Mouse (Mus musculus): Measurements from ENCODE around the gene Pde8b. TPM values are rescaled to one million over a fixed set of nuclear protein-coding genes. Genes with fewer than 3 reads are reported as not detected.

Pde8b gene
- total RNA-seq, 1 experiment, result 0.40 TPM

- H3K27ac ChIP-seq (ENCODE audit: insufficient read depth, low read depth, low read length, poor library complexity, severe bottlenecking), result no peak overlapping the region
- no peak for TF ChIP-seq ZNF384 (IDR thresholded peaks at IDR 0.05; ENCODE audit: low read depth, low read length)
- no peak for TF ChIP-seq HCFC1 (IDR thresholded peaks at IDR 0.05; ENCODE audit: borderline replicate concordance, insufficient read depth, low read length)
- no peak for TF ChIP-seq ZC3H11A (IDR thresholded peaks at IDR 0.05; ENCODE audit: borderline replicate concordance, low read depth, low read length)
- TF ChIP-seq CHD2 (IDR thresholded peaks at IDR 0.05; ENCODE audit: low read depth, low read length), result no peak
- TF ChIP-seq MAFK (IDR thresholded peaks at IDR 0.05; ENCODE audit: insufficient read depth, low read depth, low read length), result no peak
- H3K4me3 ChIP-seq (ENCODE audit: insufficient read depth in 1 of 2, low read depth in 1 of 2, low read length in 2 of 2, poor library complexity in 1 of 2, severe bottlenecking in 1 of 2), result no peak overlapping the region
- no peak overlapping the region for H3K9ac ChIP-seq (ENCODE audit: insufficient read depth, low read depth, low read length, poor library complexity, severe bottlenecking)
- no peaks in the 10 kb centered on the region for H3K4me1 ChIP-seq (ENCODE audit: control insufficient read depth in 2 of 2, insufficient read depth in 2 of 2, low read length in 2 of 2, poor library complexity in 1 of 2)
- no peaks in the 10 kb centered on the region for H3K9me3 ChIP-seq (ENCODE audit: control insufficient read depth, insufficient read depth, low read depth, low read length)
- H3K36me3 ChIP-seq (ENCODE audit: control insufficient read depth, insufficient read depth, low read length, poor library complexity, severe bottlenecking), result no peaks in the 10 kb centered on the region
- DNase-seq (ENCODE audit: low read depth, low spot score), result no peak
- in situ Hi-C loops (cut with MboI; ENCODE audit: low sequenced_read_pairs in 2 of 2, unreplicated experiment in 2 of 2), result no loop called here
Observed at GRCm38 (mm10) chr13:95082611-95083010, 167.5 kb downstream of the Pde8b start.

GRCm38 (mm10) chr13:95081082-95081481 lies 169.1 kb downstream of the Pde8b start:
- in situ Hi-C loops (cut with MboI; ENCODE audit: low sequenced_read_pairs in 2 of 2, unreplicated experiment in 2 of 2), result no loop called here
- Histone ChIP-seq H3K4me1 (ENCODE audit: control insufficient read depth in 2 of 2, insufficient read depth in 2 of 2, low read length in 2 of 2, poor library complexity in 1 of 2) (no peaks in the 10 kb centered on the region), H3K9me3 (ENCODE audit: control insufficient read depth, insufficient read depth, low read depth, low read length) (no peaks in the 10 kb centered on the region)

GRCm38 (mm10) chr13:95078492-95078891 lies 171.6 kb downstream of the Pde8b start:
- Histone ChIP-seq H3K27ac (ENCODE audit: insufficient read depth, low read depth, low read length, poor library complexity, severe bottlenecking) (no peak overlapping the region), H3K4me1 (ENCODE audit: control insufficient read depth in 2 of 2, insufficient read depth in 2 of 2, low read length in 2 of 2, poor library complexity in 1 of 2) (no peaks in the 10 kb centered on the region), H3K4me3 (ENCODE audit: insufficient read depth in 1 of 2, low read depth in 1 of 2, low read length in 2 of 2, poor library complexity in 1 of 2, severe bottlenecking in 1 of 2) (no peak overlapping the region), H3K9ac (ENCODE audit: insufficient read depth, low read depth, low read length, poor library complexity, severe bottlenecking) (no peak overlapping the region), H3K9me3 (ENCODE audit: control insufficient read depth, insufficient read depth, low read depth, low read length) (no peaks in the 10 kb centered on the region), H3K36me3 (ENCODE audit: control insufficient read depth, insufficient read depth, low read length, poor library complexity, severe bottlenecking) (no peaks in the 10 kb centered on the region)
- in situ Hi-C loops (cut with MboI; ENCODE audit: low sequenced_read_pairs in 2 of 2, unreplicated experiment in 2 of 2), result no loop called here
- DNase-seq (ENCODE audit: low read depth, low spot score), result no peak
- no peak for TF ChIP-seq MAFK (IDR thresholded peaks at IDR 0.05; ENCODE audit: insufficient read depth, low read depth, low read length)
- no peak for TF ChIP-seq ZNF384 (IDR thresholded peaks at IDR 0.05; ENCODE audit: low read depth, low read length)
- TF ChIP-seq CHD2 (IDR thresholded peaks at IDR 0.05; ENCODE audit: low read depth, low read length), result no peak
- no peak for TF ChIP-seq ZC3H11A (IDR thresholded peaks at IDR 0.05; ENCODE audit: borderline replicate concordance, low read depth, low read length)
- no peak for TF ChIP-seq HCFC1 (IDR thresholded peaks at IDR 0.05; ENCODE audit: borderline replicate concordance, insufficient read depth, low read length)

More at GRCm38 (mm10) chr13:95081082-95081481, 169.1 kb downstream of the Pde8b start:
- Histone ChIP-seq H3K27ac (ENCODE audit: insufficient read depth, low read depth, low read length, poor library complexity, severe bottlenecking) (no peak overlapping the region), H3K36me3 (ENCODE audit: control insufficient read depth, insufficient read depth, low read length, poor library complexity, severe bottlenecking) (no peaks in the 10 kb centered on the region), H3K9ac (ENCODE audit: insufficient read depth, low read depth, low read length, poor library complexity, severe bottlenecking) (no peak overlapping the region), H3K4me3 (ENCODE audit: insufficient read depth in 1 of 2, low read depth in 1 of 2, low read length in 2 of 2, poor library complexity in 1 of 2, severe bottlenecking in 1 of 2) (no peak overlapping the region)
- no peak for TF ChIP-seq HCFC1 (IDR thresholded peaks at IDR 0.05; ENCODE audit: borderline replicate concordance, insufficient read depth, low read length)
- no peak for TF ChIP-seq CHD2 (IDR thresholded peaks at IDR 0.05; ENCODE audit: low read depth, low read length)
- no peak for TF ChIP-seq ZC3H11A (IDR thresholded peaks at IDR 0.05; ENCODE audit: borderline replicate concordance, low read depth, low read length)
- no peak for TF ChIP-seq MAFK (IDR thresholded peaks at IDR 0.05; ENCODE audit: insufficient read depth, low read depth, low read length)
- no peak for DNase-seq (ENCODE audit: low read depth, low spot score)

- in situ Hi-C loops (cut with MboI; ENCODE audit: low sequenced_read_pairs in 2 of 2, unreplicated experiment in 2 of 2), result no loop called here
- Histone ChIP-seq H3K9ac (ENCODE audit: insufficient read depth, low read depth, low read length, poor library complexity, severe bottlenecking) (no peak overlapping the region), H3K9me3 (ENCODE audit: control insufficient read depth, insufficient read depth, low read depth, low read length) (no peaks in the 10 kb centered on the region), H3K27ac (ENCODE audit: insufficient read depth, low read depth, low read length, poor library complexity, severe bottlenecking) (no peak overlapping the region), H3K4me1 (ENCODE audit: control insufficient read depth in 2 of 2, insufficient read depth in 2 of 2, low read length in 2 of 2, poor library complexity in 1 of 2) (no peaks in the 10 kb centered on the region), H3K4me3 (ENCODE audit: insufficient read depth in 1 of 2, low read depth in 1 of 2, low read length in 2 of 2, poor library complexity in 1 of 2, severe bottlenecking in 1 of 2) (no peak overlapping the region), H3K36me3 (ENCODE audit: control insufficient read depth, insufficient read depth, low read length, poor library complexity, severe bottlenecking) (no peaks in the 10 kb centered on the region)
- no peak for TF ChIP-seq CHD2 (IDR thresholded peaks at IDR 0.05; ENCODE audit: low read depth, low read length)
- no peak for DNase-seq (ENCODE audit: low read depth, low spot score)
Observed at GRCm38 (mm10) chr13:95077688-95078087, 172.4 kb downstream of the Pde8b start.

- Histone ChIP-seq H3K4me3 (ENCODE audit: insufficient read depth in 1 of 2, low read depth in 1 of 2, low read length in 2 of 2, poor library complexity in 1 of 2, severe bottlenecking in 1 of 2) (no peak overlapping the region), H3K9me3 (ENCODE audit: control insufficient read depth, insufficient read depth, low read depth, low read length) (no peaks in the 10 kb centered on the region), H3K27ac (ENCODE audit: insufficient read depth, low read depth, low read length, poor library complexity, severe bottlenecking) (no peak overlapping the region), H3K4me1 (ENCODE audit: control insufficient read depth in 2 of 2, insufficient read depth in 2 of 2, low read length in 2 of 2, poor library complexity in 1 of 2) (no peaks in the 10 kb centered on the region), H3K36me3 (ENCODE audit: control insufficient read depth, insufficient read depth, low read length, poor library complexity, severe bottlenecking) (no peaks in the 10 kb centered on the region), H3K9ac (ENCODE audit: insufficient read depth, low read depth, low read length, poor library complexity, severe bottlenecking) (no peak overlapping the region)
- in situ Hi-C loops (cut with MboI; ENCODE audit: low sequenced_read_pairs in 2 of 2, unreplicated experiment in 2 of 2), result no loop called here
- TF ChIP-seq CHD2 (IDR thresholded peaks at IDR 0.05; ENCODE audit: low read depth, low read length) (no peak), HCFC1 (IDR thresholded peaks at IDR 0.05; ENCODE audit: borderline replicate concordance, insufficient read depth, low read length) (no peak), ZNF384 (IDR thresholded peaks at IDR 0.05; ENCODE audit: low read depth, low read length) (no peak), ZC3H11A (IDR thresholded peaks at IDR 0.05; ENCODE audit: borderline replicate concordance, low read depth, low read length) (no peak), MAFK (IDR thresholded peaks at IDR 0.05; ENCODE audit: insufficient read depth, low read depth, low read length) (no peak)
- DNase-seq (ENCODE audit: low read depth, low spot score), result no peak
Observed at GRCm38 (mm10) chr13:95076142-95076541, 174.0 kb downstream of the Pde8b start.
